Mouse (Mus musculus) hindbrain, embryonic 14.5 days (tissue): ENCODE measurements around the gene Cmtm7. TPM values are rescaled to one million over a fixed set of nuclear protein-coding genes. Genes with fewer than 3 reads are reported as not detected.

ENCODE experiments used
- ATAC-seq: fragments of 200-750 bp; cut with Nextera tagmentation; 2 replicates; pipeline ENCODE4 v1.8.0; 2017; ENCODE audit warnings: moderate number of reproducible peaks, mild to moderate bottlenecking, moderate TSS enrichment, moderate library complexity; ENCODE audit not compliant: low FRiP score
- DNase-seq: peaks from one replicate; pipeline ENCODE4 v3.0.0-alpha.2; 2015; ENCODE audit warnings: low spot score
- H3K27ac ChIP-seq: fragments of 300-500 bp; sonication (generic); 2 replicates; pipeline ENCODE4 v1.5.1; 2014; ENCODE audit warnings: mild to moderate bottlenecking, moderate library complexity
- H3K27me3 ChIP-seq: fragments of 300-500 bp; sonication (generic); 2 replicates; pipeline ENCODE4 v1.6.1; 2014; ENCODE audit warnings: mild to moderate bottlenecking, low read length, mixed read lengths; ENCODE audit not compliant: control insufficient read depth, insufficient read depth
- H3K36me3 ChIP-seq: fragments of 300-500 bp; sonication (generic); replicated peaks from 2 replicates; pipeline ENCODE4 v1.6.1; 2014; ENCODE audit not compliant: control insufficient read depth, insufficient read depth
- H3K4me1 ChIP-seq: fragments of 300-500 bp; sonication (generic); replicated peaks from 2 replicates; pipeline ENCODE4 v1.6.1; 2014; ENCODE audit warnings: antibody characterized with exemption, low read length, mixed read lengths; ENCODE audit not compliant: control insufficient read depth, insufficient read depth
- H3K4me2 ChIP-seq: fragments of 300-500 bp; sonication (generic); replicated peaks from 2 replicates; pipeline ENCODE4 v1.6.1; 2014; ENCODE audit warnings: mild to moderate bottlenecking, moderate library complexity
- H3K4me3 ChIP-seq: fragments of 300-500 bp; sonication (generic); replicated peaks from 2 replicates; pipeline ENCODE4 v1.5.1; 2014; ENCODE audit warnings: mild to moderate bottlenecking, low read length
- H3K9ac ChIP-seq: fragments of 300-500 bp; sonication (generic); 2 replicates; pipeline ENCODE4 v1.6.1; 2014
- H3K9me3 ChIP-seq: fragments of 300-500 bp; sonication (generic); 2 replicates; pipeline ENCODE4 v1.6.1; 2016; ENCODE audit warnings: low read length; ENCODE audit not compliant: control insufficient read depth
- WGBS: fragments of 180-500 bp; shearing (Covaris S2); extraction: QIAGEN DNeasy Blood & Tissue Kit; methylation state at CpG from one replicate; pipeline ENCODE4 v1.1.7; 2014; 5-methylcytosine and 5-hydroxymethylcytosine counted together
- polyA plus RNA-seq: library from polyadenylated mRNA; unstranded; fragments of >200 nt; fragmentation: Nextera tagmentation; extraction: Ambion mirVana; gene quantifications from 2 replicates; pipeline ENCODE4 v1.2.1, GENCODE M21; 2014

The Cmtm7 gene
- polyA plus RNA-seq: 11.9 and 13.7 TPM in 2 replicates

DNA sequence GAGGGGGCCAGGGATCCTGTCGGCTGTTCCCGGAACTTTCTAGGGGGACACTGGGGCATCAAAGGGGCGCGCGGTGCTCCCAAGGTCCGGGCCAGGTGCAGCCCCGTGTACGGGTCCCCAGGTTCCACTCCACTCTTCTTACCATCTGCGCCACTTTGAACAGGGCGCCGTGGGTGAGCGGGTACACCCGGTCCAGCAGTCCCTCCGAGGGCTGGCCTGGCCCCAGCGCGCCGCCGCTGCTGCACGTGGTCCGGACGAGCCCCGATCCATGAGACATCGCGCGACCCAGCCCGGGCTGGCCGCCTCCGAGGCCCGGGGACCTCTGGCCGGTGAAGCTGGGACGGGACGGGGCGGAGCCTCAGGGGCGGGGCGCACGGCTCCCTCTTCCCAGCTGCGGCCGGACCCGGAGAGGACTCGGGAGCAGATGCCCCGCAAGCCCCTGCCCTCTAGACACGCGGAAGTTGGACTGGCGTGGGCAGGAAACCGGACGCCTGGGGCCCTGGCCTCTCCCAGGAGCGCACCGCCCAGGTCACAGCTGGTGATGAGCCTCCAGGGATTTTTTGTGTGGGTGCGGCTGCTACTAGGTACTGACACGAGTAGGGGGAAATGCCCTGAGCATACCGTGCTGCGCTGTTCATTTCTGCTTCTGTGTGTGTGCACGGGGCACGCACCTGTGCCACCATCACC, at the start of gene Cmtm7:
Cmtm7 (minus strand) TSS at position 331 of the 687 bp plus-strand sequence.
- DNase-seq: no peak
- WGBS: 2% methylated on average over 53 of the region's 54 CpGs

DNA sequence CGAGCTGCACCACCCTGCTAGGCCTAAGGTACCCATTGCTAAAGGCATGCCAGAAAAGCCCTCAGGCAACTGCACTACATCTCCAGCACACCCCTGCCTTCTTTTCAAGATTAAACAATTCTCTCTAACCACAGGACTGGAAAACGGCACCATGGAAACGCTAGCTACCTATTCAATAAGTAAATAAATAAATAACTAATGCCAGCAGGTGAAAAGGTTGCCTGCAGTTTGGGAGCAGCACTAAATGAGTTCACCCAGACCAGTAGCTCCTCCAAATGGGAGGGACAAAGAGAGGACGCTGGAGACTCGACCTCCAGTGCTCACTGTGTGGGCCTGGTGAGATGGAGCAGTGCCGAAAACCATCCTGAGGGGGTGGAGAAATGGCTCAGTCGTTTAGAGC, 48.7 kb upstream of the Cmtm7 start:
- ATAC-seq: no peak
- DNase-seq: no peak
- no peaks in the 10 kb centered on the region for H3K9me3 ChIP-seq

More for the DNA sequence above, at the start of gene Cmtm7:
- H3K27ac ChIP-seq: no peak within 1 kb of the TSS
- ATAC-seq: peak; percentile 75
- H3K9ac ChIP-seq: peak within 1 kb of the TSS; percentile 58
- peak within 1 kb of the TSS; percentile 43 for H3K4me3 ChIP-seq
- no peaks in the 10 kb centered on the region for H3K9me3 ChIP-seq
- H3K4me2 ChIP-seq: peak within 1 kb of the TSS; percentile 94
- H3K27me3 ChIP-seq: no peaks in the 10 kb centered on the region
- H3K4me1 ChIP-seq: peaks cover 16% of the 10 kb centered on the region; the same call in 1 of the 2 replicates
- H3K36me3 ChIP-seq: no peaks in the 10 kb centered on the region

DNA sequence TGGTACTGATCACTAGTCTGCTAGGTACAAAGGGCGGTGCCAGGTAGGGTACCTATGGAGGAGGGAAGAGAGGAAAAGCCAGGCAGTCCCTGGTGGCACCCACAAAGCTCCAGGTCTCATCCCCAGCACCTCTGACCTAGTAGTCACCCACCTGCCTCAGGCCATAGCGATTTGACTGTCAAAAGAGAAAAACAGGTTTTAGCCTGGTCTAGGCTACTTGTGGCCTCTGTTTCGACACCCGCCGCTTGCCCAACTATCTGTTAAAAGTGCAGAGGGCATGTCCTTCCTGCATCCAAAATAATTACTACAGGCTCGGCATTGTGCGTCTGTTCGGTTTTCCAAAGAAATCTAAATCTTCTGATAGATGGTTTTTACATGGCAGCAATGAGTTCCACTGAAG, 48.0 kb upstream of the Cmtm7 start:
- Histone ChIP-seq H3K9me3 (no peaks in the 10 kb centered on the region), H3K4me1 (no peaks in the 10 kb centered on the region), H3K4me2 (no peak overlapping the region), H3K36me3 (no peaks in the 10 kb centered on the region), H3K27ac (no peak overlapping the region), H3K4me3 (no peak overlapping the region), H3K27me3 (no peaks in the 10 kb centered on the region), H3K9ac (no peak overlapping the region)
- WGBS: 94% methylated on average over 8 of the region's 8 CpGs
- ATAC-seq: no peak
- no peak for DNase-seq

More for the DNA sequence above, 48.7 kb upstream of the Cmtm7 start:
- 32% methylated on average over 7 of the region's 7 CpGs for WGBS
- H3K36me3 ChIP-seq: no peaks in the 10 kb centered on the region
- no peak overlapping the region for H3K9ac ChIP-seq
- H3K4me1 ChIP-seq: no peaks in the 10 kb centered on the region
- no peak overlapping the region for H3K27ac ChIP-seq
- no peak overlapping the region for H3K4me3 ChIP-seq
- no peak overlapping the region for H3K4me2 ChIP-seq
- H3K27me3 ChIP-seq: no peaks in the 10 kb centered on the region

DNA sequence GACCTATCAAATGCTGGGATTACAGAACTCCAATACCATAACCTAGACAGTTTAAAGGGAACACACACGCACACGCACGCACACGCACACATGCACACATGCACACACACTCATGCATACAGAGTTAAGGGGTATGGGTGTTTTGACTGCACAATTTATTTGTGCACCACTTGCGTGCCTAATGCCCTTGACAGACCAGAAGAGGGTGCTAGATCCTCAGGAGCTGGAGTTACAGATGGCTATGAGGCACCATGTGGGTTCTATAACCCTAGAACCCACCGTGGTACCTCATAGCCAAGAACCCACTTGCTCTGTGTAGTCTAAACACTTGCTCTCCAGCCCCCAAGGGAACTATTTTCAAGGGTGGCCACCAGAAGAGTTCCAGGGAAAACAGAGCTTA, 46.7 kb upstream of the Cmtm7 start:
- ATAC-seq: no peak

DNA sequence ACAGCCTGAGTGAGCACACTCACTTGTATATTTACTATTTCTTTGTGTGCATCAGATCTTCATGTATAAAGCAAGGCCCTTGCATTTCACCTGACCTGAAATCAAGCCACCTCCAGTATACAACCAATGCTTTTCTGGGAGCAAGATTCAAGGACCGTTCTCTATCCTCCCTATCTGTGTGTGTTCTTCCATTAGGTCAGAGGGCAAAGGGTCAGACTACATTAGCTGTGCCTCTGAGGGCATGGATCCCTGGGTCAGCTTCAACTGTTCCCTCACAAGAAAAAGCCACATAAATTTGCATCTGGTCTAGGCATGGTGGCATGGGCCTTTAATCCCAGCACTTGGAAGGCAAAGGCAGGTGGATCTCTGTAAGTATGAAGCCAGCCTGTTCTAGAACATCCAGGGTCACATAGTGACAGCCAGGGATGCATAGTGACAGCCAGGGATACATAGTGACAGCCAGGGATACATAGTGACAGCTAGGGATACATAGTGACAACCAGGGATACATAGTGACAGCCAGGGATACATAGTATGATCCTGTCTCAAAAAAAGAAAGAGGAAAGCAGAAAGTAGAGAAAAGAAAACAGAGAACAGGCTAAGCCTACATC, 45.7 kb upstream of the Cmtm7 start:
- H3K4me3 ChIP-seq: no peak overlapping the region
- no peaks in the 10 kb centered on the region for H3K4me1 ChIP-seq
- DNase-seq (no peak), ATAC-seq (no peak)
- 41% methylated on average over 1 of the region's 1 CpGs for WGBS
- no peaks in the 10 kb centered on the region for H3K27me3 ChIP-seq
- H3K27ac ChIP-seq: no peak overlapping the region
- H3K9me3 ChIP-seq: no peaks in the 10 kb centered on the region
- no peak overlapping the region for H3K9ac ChIP-seq
- H3K36me3 ChIP-seq: no peaks in the 10 kb centered on the region
- H3K4me2 ChIP-seq: no peak overlapping the region

More for the DNA sequence above, 46.7 kb upstream of the Cmtm7 start:
- Histone ChIP-seq H3K4me3 (no peak overlapping the region), H3K27ac (no peak overlapping the region), H3K36me3 (no peaks in the 10 kb centered on the region), H3K4me2 (no peak overlapping the region), H3K9ac (no peak overlapping the region), H3K9me3 (no peaks in the 10 kb centered on the region), H3K4me1 (no peaks in the 10 kb centered on the region), H3K27me3 (no peaks in the 10 kb centered on the region)
- 96% methylated on average over 6 of the region's 6 CpGs for WGBS
- DNase-seq: no peak

DNA sequence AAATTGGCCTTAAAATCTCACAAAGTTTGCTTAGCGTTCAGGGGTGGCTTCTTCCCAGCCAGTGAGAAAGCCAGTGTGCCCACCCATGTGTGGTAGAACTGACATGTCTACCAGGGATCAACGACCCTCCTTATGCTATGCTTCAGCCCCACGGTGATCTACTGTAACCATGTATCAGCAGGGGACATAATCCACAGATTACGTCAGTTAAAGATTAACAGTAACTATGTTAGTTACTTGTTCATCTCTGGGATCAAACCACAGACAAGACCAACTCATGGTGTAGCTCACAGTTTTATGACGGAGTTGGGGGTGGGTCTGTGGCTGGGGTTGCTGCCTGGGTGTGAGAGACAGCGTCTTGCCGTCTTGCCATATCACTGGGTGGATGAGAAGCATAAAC, 42.5 kb upstream of the Cmtm7 start:
- WGBS: 97% methylated on average over 7 of the region's 7 CpGs
- Histone ChIP-seq H3K36me3 (no peaks in the 10 kb centered on the region), H3K9me3 (no peaks in the 10 kb centered on the region), H3K4me2 (no peak overlapping the region), H3K9ac (no peak overlapping the region), H3K27ac (no peak overlapping the region), H3K4me3 (no peak overlapping the region), H3K4me1 (no peaks in the 10 kb centered on the region), H3K27me3 (no peaks in the 10 kb centered on the region)
- DNase-seq: no peak
- no peak for ATAC-seq

DNA sequence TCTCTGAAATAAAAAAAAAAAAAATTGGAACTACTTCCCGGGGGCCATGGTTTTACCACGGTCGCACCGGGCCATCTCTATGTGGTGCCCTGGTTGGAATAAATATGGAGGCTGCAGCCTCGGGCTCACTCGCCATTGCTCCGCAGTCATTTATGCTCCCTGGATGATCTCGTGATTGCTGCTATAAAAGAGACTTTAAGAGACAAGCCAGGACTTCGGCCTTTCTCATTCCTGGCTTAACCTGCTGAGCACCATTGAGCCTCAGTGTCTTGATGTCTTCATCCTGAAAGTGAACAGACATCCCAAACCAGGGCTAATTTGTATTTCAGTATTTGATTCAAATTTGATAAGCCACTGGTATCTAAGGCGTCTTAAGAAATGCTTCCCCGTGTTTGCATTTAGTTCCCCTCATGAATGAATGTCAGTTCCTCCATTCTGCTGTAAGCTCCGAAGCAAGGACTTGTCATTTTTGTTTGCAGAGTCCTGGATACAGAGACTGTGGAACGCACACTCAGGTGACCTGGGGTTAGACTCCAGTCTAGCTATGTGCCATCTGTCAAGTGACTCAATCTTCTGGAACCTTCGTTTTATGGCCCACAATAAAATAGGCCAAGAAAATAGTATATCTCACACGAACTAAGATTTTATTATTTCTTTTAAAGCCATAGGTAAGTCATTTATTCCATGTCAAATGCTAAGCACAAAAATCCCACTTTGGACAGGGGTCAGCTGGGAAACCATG, 40.1 kb upstream of the Cmtm7 start:
- H3K9ac ChIP-seq: no peak overlapping the region
- no peak overlapping the region for H3K4me3 ChIP-seq
- H3K27ac ChIP-seq: no peak overlapping the region
- 88% methylated on average over 15 of the region's 15 CpGs for WGBS
- no peak for ATAC-seq
- H3K9me3 ChIP-seq: no peaks in the 10 kb centered on the region
- H3K36me3 ChIP-seq: no peaks in the 10 kb centered on the region
- DNase-seq: no peak
- H3K4me2 ChIP-seq: no peak overlapping the region
- no peaks in the 10 kb centered on the region for H3K4me1 ChIP-seq
- H3K27me3 ChIP-seq: no peaks in the 10 kb centered on the region

DNA sequence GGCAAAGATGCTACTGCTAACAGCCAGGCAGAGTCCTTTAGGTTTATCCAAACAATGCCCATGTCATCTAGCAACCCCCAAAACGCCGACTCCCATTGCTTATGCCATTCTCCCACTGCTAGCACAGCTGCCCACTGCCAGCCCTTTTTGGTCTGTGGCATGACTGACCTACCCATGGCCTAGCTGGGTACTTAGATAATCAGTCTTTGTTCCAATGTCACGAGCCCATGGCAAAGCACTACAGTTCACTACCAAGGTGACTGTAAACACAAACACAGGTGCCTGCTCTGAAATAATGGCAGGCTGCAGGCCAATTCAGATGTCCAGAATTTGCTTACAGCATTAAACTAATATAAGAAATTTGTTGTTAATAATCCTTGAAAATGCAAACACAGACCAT, 37.3 kb upstream of the Cmtm7 start:
- ATAC-seq (no peak), DNase-seq (no peak)
- Histone ChIP-seq H3K9ac (no peak overlapping the region), H3K4me2 (no peak overlapping the region), H3K4me1 (no peaks in the 10 kb centered on the region), H3K4me3 (no peak overlapping the region), H3K27ac (no peak overlapping the region), H3K27me3 (no peaks in the 10 kb centered on the region), H3K9me3 (no peaks in the 10 kb centered on the region), H3K36me3 (no peaks in the 10 kb centered on the region)
- 83% methylated on average over 3 of the region's 3 CpGs for WGBS

DNA sequence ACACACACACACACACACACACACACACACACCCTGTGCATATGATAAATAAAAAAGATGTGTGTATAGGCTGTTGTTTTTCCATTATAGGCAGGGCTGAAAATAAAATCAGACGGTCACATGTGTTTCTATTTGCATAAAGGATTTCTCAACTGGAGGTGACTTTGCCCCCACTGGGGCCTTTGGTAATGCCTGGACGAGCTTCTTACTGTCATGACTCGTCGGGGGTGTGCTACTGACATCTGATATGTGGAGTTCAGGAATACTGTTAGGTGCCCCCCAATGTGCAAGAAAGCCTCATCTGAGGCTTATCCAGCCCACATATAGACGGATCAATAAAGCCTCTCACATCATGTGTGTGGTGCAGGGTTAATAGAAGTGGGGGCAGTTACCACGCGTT, 35.4 kb upstream of the Cmtm7 start:
- 70% methylated on average over 7 of the region's 7 CpGs for WGBS
- Histone ChIP-seq H3K36me3 (no peaks in the 10 kb centered on the region), H3K4me3 (no peak overlapping the region), H3K27ac (no peak overlapping the region), H3K4me2 (no peak overlapping the region), H3K4me1 (no peaks in the 10 kb centered on the region), H3K27me3 (no peaks in the 10 kb centered on the region), H3K9ac (no peak overlapping the region), H3K9me3 (no peaks in the 10 kb centered on the region)
- ATAC-seq: no peak
- DNase-seq: no peak
